Mouse (Mus musculus) erythroblast, embryonic 14.5 days (primary cell): ENCODE data around the gene Ccdc121. TPM values are rescaled to one million over a fixed set of nuclear protein-coding genes. Genes with fewer than 3 reads are reported as not detected.

Experiments used
- H3K27me3 ChIP-seq: 2 replicates; pipeline ENCODE4 v1.6.1; 2012; ENCODE audit warnings: inconsistent platforms; ENCODE audit not compliant: control insufficient read depth
- H3K36me3 ChIP-seq: 2 replicates; pipeline ENCODE4 v1.6.1; 2012; ENCODE audit warnings: mild to moderate bottlenecking, inconsistent platforms; ENCODE audit not compliant: control insufficient read depth
- H3K4me1 ChIP-seq: 2 replicates; pipeline ENCODE4 v1.6.1; 2012; ENCODE audit warnings: inconsistent platforms; ENCODE audit not compliant: control insufficient read depth
- H3K4me3 ChIP-seq: replicated peaks from 2 replicates; pipeline ENCODE3; 2012; ENCODE audit warnings: moderate library complexity, mild to moderate bottlenecking, inconsistent platforms
- H3K9me3 ChIP-seq: 2 replicates; pipeline ENCODE4 v1.6.1; 2012; ENCODE audit warnings: low read length, inconsistent platforms, mixed read lengths; ENCODE audit not compliant: control insufficient read depth
- GATA1 ChIP-seq: IDR thresholded peaks from 2 replicates; pipeline ENCODE4 v1.6.1; 2012; ENCODE audit warnings: low read length, inconsistent platforms, mixed read lengths
- TAL1 ChIP-seq: IDR thresholded peaks from 3 replicates; pipeline ENCODE4 v1.6.1; 2012; ENCODE audit warnings: low read length, inconsistent platforms, mixed read lengths
- polyA plus RNA-seq: library from polyadenylated mRNA; stranded (reverse); fragments of >175 nt; gene quantifications from 2 replicates; pipeline ENCODE4 v1.2.3, GENCODE M21; 2012

The Ccdc121 gene
- polyA plus RNA-seq, 1 experiment: not detected

GRCm38 (mm10) chr1:181466601-181467320 lies 44.5 kb downstream of the Ccdc121 start:
- Histone ChIP-seq H3K27me3 (no peaks in the 10 kb centered on the region), H3K36me3 (no peaks in the 10 kb centered on the region), H3K9me3 (no peaks in the 10 kb centered on the region), H3K4me3 (no peak overlapping the region), H3K4me1 (peaks cover 4% of the 10 kb centered on the region)
- no peak for TF ChIP-seq TAL1
- TF ChIP-seq GATA1: no peak

- no peaks in the 10 kb centered on the region for H3K36me3 ChIP-seq
- H3K9me3 ChIP-seq: no peaks in the 10 kb centered on the region
- no peak overlapping the region for H3K4me3 ChIP-seq
- TF ChIP-seq TAL1: no peak
- peaks cover 4% of the 10 kb centered on the region for H3K4me1 ChIP-seq
- H3K27me3 ChIP-seq: no peaks in the 10 kb centered on the region
Measured at GRCm38 (mm10) chr1:181466040-181466439, 45.2 kb downstream of the Ccdc121 start.

- TF ChIP-seq TAL1 (no peak), GATA1 (no peak)
- Histone ChIP-seq H3K4me3 (no peak overlapping the region), H3K27me3 (no peaks in the 10 kb centered on the region), H3K4me1 (peaks cover 4% of the 10 kb centered on the region), H3K36me3 (no peaks in the 10 kb centered on the region), H3K9me3 (no peaks in the 10 kb centered on the region)
Measured at GRCm38 (mm10) chr1:181465027-181465426, 46.2 kb downstream of the Ccdc121 start.

GRCm38 (mm10) chr1:181462906-181463179 lies 48.4 kb downstream of the Ccdc121 start:
- TF ChIP-seq TAL1 (no peak), GATA1 (no peak)
- Histone ChIP-seq H3K4me1 (peaks cover 4% of the 10 kb centered on the region), H3K27me3 (no peaks in the 10 kb centered on the region), H3K9me3 (no peaks in the 10 kb centered on the region), H3K36me3 (no peaks in the 10 kb centered on the region), H3K4me3 (no peak overlapping the region)

- Histone ChIP-seq H3K4me3 (no peak overlapping the region), H3K27me3 (no peaks in the 10 kb centered on the region), H3K4me1 (peaks cover 4% of the 10 kb centered on the region), H3K9me3 (no peaks in the 10 kb centered on the region), H3K36me3 (no peaks in the 10 kb centered on the region)
- TF ChIP-seq GATA1: no peak
- no peak for TF ChIP-seq TAL1
Measured at GRCm38 (mm10) chr1:181462051-181462905, 49.0 kb downstream of the Ccdc121 start.

- no peak for TF ChIP-seq GATA1
- TF ChIP-seq TAL1: no peak
- no peaks in the 10 kb centered on the region for H3K27me3 ChIP-seq
- H3K4me1 ChIP-seq: no peaks in the 10 kb centered on the region; the same call in 1 of the 2 replicates
- H3K36me3 ChIP-seq: no peaks in the 10 kb centered on the region
- no peaks in the 10 kb centered on the region for H3K9me3 ChIP-seq
- no peak overlapping the region for H3K4me3 ChIP-seq
Measured at GRCm38 (mm10) chr1:181461484-181461883, 49.8 kb downstream of the Ccdc121 start.

- H3K27me3 ChIP-seq: no peaks in the 10 kb centered on the region
- H3K36me3 ChIP-seq: no peaks in the 10 kb centered on the region
- H3K4me3 ChIP-seq: no peak overlapping the region
- no peak for TF ChIP-seq TAL1
- TF ChIP-seq GATA1: no peak
- no peaks in the 10 kb centered on the region for H3K9me3 ChIP-seq
- H3K4me1 ChIP-seq: no peaks in the 10 kb centered on the region
Measured at GRCm38 (mm10) chr1:181460283-181460682, 51.0 kb downstream of the Ccdc121 start.

Other genes with a start within 250 kb of the Ccdc121 start
- gene Cnih3, start 158.8 kb downstream of the Ccdc121 start, polyA plus RNA-seq: not detected in 2 replicates
- gene Dnah14, start 65.1 kb upstream of the Ccdc121 start, polyA plus RNA-seq: not detected in 2 replicates